Mouse (Mus musculus) testis, adult 2 months (tissue): Measurements from ENCODE around the gene Myo10. TPM values are rescaled to one million over a fixed set of nuclear protein-coding genes. Genes with fewer than 3 reads are reported as not detected.

ENCODE experiments used
- H3K27ac ChIP-seq: fragments of 200-500 bp; 2 replicates; pipeline ENCODE4 v1.5.1; 2012; ENCODE audit warnings: low read depth, low read length; ENCODE audit not compliant: control insufficient read depth, insufficient read depth
- H3K27me3 ChIP-seq: fragments of 200-500 bp; 2 replicates; pipeline ENCODE4 v1.6.1; 2012; ENCODE audit warnings: mild to moderate bottlenecking, low read length, moderate library complexity; ENCODE audit not compliant: control insufficient read depth, insufficient read depth
- H3K36me3 ChIP-seq: fragments of 200-500 bp; 2 replicates; pipeline ENCODE4 v1.6.1; 2012; ENCODE audit warnings: mild to moderate bottlenecking, low read length; ENCODE audit not compliant: control insufficient read depth, insufficient read depth
- H3K4me1 ChIP-seq: fragments of 200-500 bp; 2 replicates; pipeline ENCODE4 v1.6.1; 2012; ENCODE audit warnings: low read length; ENCODE audit not compliant: control insufficient read depth, insufficient read depth
- H3K4me3 ChIP-seq: fragments of 200-500 bp; 2 replicates; pipeline ENCODE4 v1.5.1; 2012; ENCODE audit warnings: low read depth, mild to moderate bottlenecking, low read length, moderate library complexity, mixed read lengths; ENCODE audit not compliant: control insufficient read depth
- CTCF ChIP-seq: fragments of 200-500 bp; IDR thresholded peaks from 2 replicates; pipeline ENCODE4 v1.5.1; 2012; ENCODE audit warnings: low read depth, mild to moderate bottlenecking, inconsistent platforms, low read length, moderate library complexity; ENCODE audit not compliant: control insufficient read depth, insufficient read depth, insufficient replicate concordance
- POLR2A ChIP-seq: fragments of 200-500 bp; IDR thresholded peaks from 2 replicates; pipeline ENCODE4 v1.6.1; 2012; ENCODE audit warnings: low read depth, mild to moderate bottlenecking, inconsistent platforms, low read length, moderate library complexity; ENCODE audit not compliant: control insufficient read depth
- polyA plus RNA-seq: library from polyadenylated mRNA; depleted of rRNA; stranded (reverse); fragments of >200 nt; gene quantifications from 2 replicates; pipeline ENCODE4 v1.2.3, GENCODE M21; 2012

Gene Myo10
- polyA plus RNA-seq, 1 experiment = 17.5 TPM

DNA sequence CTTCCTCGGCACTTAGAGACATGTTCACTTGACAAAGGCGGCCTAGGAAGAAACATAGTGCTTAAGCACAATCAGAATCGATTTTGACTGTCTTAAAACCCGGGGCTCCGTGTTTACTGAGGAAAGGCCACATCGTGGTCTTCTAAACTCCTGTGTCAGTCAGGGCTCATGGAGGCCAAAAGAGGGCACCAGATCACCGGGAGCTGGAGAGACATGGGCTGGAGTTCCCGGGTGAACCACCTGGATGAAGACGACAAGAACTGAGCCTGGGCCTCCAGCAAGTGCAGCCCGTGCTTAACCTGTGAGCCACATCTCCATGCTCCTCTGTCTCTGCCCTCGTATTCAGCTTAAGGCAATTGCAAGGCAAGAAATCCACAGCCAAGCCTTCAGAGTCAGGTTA, 71.4 kb downstream of the Myo10 start:
- no peaks in the 10 kb centered on the region for H3K27me3 ChIP-seq
- no peak overlapping the region for H3K4me3 ChIP-seq
- 0 out of 2 replicates have a peak overlapping the region, but pooled peaks have one; percentile 17 for H3K27ac ChIP-seq
- H3K4me1 ChIP-seq = peaks cover 4% of the 10 kb centered on the region
- TF ChIP-seq CTCF = no peak
- no peak for TF ChIP-seq POLR2A
- no peaks in the 10 kb centered on the region for H3K36me3 ChIP-seq

DNA sequence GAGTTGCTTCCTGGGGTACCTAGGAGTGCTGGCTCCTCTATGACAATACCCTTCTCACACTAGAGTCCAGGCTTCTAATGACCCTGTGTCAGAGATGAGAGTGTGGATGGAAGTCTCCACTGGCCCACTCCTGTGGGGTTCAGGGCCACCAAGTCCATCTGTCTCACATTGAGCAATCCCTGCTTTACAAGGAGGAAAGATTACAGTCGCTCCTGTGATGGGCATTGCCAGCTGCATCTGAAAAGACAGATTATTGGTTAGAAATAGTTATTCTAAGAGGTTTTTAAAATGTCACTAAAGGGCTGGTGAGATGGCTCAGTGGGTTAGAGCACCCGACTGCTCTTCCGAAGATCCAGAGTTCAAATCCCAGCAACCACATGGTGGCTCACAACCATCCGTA, 72.4 kb downstream of the Myo10 start:
- Histone ChIP-seq H3K27me3 (no peaks in the 10 kb centered on the region), H3K36me3 (no peaks in the 10 kb centered on the region), H3K4me1 (peaks cover 4% of the 10 kb centered on the region), H3K27ac (no peak overlapping the region), H3K4me3 (no peak overlapping the region)
- TF ChIP-seq CTCF (no peak), POLR2A (no peak)

DNA sequence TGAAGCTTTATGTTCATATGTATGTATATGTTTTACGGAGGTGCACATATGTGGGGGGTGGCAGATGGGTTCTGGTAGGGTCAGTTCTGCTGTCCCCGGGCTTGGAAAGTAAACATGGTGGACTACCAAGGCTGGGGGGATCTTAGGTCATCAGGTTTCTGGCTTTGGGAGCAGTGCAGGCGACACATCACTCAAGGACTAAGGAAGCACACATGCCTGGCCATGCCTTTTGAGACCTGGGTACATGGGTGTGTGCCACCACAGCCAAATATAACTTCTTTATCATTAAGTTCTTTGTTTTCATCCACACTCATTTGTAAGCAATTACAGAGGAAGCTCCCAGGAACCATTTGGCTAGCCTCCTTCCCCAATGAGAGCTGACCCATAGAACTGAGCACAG, 72.9 kb downstream of the Myo10 start:
- peaks cover 4% of the 10 kb centered on the region for H3K4me1 ChIP-seq
- TF ChIP-seq POLR2A = no peak
- no peak for TF ChIP-seq CTCF
- H3K27me3 ChIP-seq = no peaks in the 10 kb centered on the region
- H3K27ac ChIP-seq = no peak overlapping the region
- no peaks in the 10 kb centered on the region for H3K36me3 ChIP-seq
- H3K4me3 ChIP-seq = no peak overlapping the region

- no peaks in the 10 kb centered on the region for H3K27me3 ChIP-seq
- H3K4me3 ChIP-seq = no peak overlapping the region
- TF ChIP-seq CTCF (no peak), POLR2A (no peak)
- no peaks in the 10 kb centered on the region for H3K36me3 ChIP-seq
- peaks cover 4% of the 10 kb centered on the region for H3K4me1 ChIP-seq
- no peak overlapping the region for H3K27ac ChIP-seq
Measured at GRCm38 (mm10) chr15:25695883-25696282, 73.6 kb downstream of the Myo10 start.

- Histone ChIP-seq H3K36me3 (no peaks in the 10 kb centered on the region), H3K27ac (no peak overlapping the region), H3K27me3 (no peaks in the 10 kb centered on the region), H3K4me3 (no peak overlapping the region), H3K4me1 (peaks cover 4% of the 10 kb centered on the region)
- TF ChIP-seq POLR2A (no peak), CTCF (no peak)
Measured at GRCm38 (mm10) chr15:25696660-25697059, 74.3 kb downstream of the Myo10 start.

DNA sequence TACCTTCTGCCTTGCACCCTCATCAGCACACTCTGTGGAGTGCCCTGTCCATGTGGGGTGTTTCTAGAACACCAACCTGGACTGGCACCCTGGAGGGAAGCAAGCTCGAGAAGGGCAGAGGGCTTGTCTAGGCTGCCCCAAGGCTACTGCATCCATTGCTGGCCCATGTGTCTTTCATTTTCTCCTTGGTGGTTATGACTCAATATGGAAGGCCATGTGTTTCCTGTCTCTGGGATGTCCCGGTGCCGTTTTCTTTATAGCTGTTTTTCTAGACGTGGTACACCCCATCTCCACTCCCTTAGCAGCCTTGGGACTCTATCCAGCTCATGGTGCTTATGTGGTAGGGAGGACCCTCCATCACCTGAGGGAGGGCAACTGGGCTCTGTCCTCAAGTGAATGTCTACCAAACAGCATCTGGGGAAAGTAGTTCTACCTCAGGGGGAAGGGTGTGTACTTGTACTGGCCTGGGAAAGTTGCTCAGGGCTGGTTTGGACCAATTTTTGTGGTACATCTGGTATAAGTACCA, 76.8 kb downstream of the Myo10 start:
- H3K27me3 ChIP-seq = no peaks in the 10 kb centered on the region
- H3K4me3 ChIP-seq = no peak overlapping the region
- no peak overlapping the region for H3K27ac ChIP-seq
- no peaks in the 10 kb centered on the region for H3K36me3 ChIP-seq
- no peak for TF ChIP-seq CTCF
- peaks cover under 1% of the 10 kb centered on the region; the same call in 1 of the 2 replicates for H3K4me1 ChIP-seq

- H3K4me1 ChIP-seq = peaks cover 2% of the 10 kb centered on the region; the same call in 1 of the 2 replicates
- no peaks in the 10 kb centered on the region for H3K27me3 ChIP-seq
- no peak overlapping the region for H3K27ac ChIP-seq
- TF ChIP-seq CTCF (no peak), POLR2A (no peak)
- H3K36me3 ChIP-seq = no peaks in the 10 kb centered on the region
- H3K4me3 ChIP-seq = no peak overlapping the region
Measured at GRCm38 (mm10) chr15:25702602-25703001, 80.3 kb downstream of the Myo10 start.

DNA sequence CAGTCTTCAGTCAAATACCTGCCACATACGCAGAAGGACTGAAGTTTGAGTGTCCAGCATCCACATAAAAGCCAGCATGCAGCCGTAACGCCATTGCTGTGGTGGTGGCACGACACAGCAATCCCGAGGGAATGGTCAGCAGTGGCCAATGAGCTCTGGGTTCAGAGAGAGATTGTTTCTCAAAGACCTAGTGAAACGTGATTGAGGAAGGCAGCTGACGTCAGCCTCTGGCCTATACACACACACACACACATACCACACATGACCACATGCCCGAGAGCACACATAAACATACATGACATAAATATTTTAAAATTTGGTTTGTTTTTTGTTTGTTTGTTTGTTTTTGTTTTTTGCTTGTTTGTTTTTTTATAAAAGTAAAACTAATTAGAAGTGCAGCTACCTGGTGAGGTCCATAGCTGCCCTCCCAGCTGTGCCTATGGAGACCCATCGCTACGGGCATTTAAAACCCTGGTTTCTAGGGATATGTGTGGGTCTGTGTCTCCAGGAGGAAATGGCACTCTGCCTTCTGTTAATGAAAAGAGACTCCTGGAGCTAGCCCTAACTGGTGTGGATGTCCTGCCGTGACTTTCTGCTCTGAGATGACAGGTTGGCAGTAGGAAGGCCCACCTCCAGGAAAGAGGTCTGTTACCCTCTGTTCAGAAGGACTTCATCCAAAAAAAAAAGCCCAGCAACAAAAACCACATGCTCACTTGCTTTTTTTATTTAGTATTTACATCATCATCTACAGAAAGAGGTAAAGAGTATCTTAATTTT, 82.7 kb downstream of the Myo10 start:
- Histone ChIP-seq H3K27me3 (no peaks in the 10 kb centered on the region), H3K4me3 (no peak overlapping the region), H3K4me1 (peaks cover 2% of the 10 kb centered on the region; the same call in 1 of the 2 replicates), H3K36me3 (no peaks in the 10 kb centered on the region), H3K27ac (no peak overlapping the region)
- TF ChIP-seq POLR2A (no peak), CTCF (no peak)
